Mouse (Mus musculus) kidney, embryonic 15.5 days (tissue): ENCODE data around the gene Gatd1. TPM values are rescaled to one million over a fixed set of nuclear protein-coding genes. Genes with fewer than 3 reads are reported as not detected.
A peak's percentile ranks its signal among the peaks of the same experiment; 100 is the strongest.

Experiments used
- ATAC-seq: fragments of 200-750 bp; cut with Nextera tagmentation; replicated peaks from 2 replicates; pipeline ENCODE4 v1.8.0; 2017; ENCODE audit warnings: moderate TSS enrichment; ENCODE audit not compliant: low FRiP score
- H3K27ac ChIP-seq: fragments of 300-500 bp; sonication (generic); 2 replicates; pipeline ENCODE4 v1.5.1; 2015; ENCODE audit warnings: mild to moderate bottlenecking, inconsistent platforms
- H3K27me3 ChIP-seq: fragments of 300-500 bp; sonication (generic); 2 replicates; pipeline ENCODE4 v1.6.1; 2015; ENCODE audit warnings: inconsistent platforms
- H3K36me3 ChIP-seq: fragments of 300-500 bp; sonication (generic); 2 replicates; pipeline ENCODE4 v1.6.1; 2015; ENCODE audit warnings: inconsistent platforms
- H3K4me1 ChIP-seq: fragments of 300-500 bp; sonication (generic); 2 replicates; pipeline ENCODE4 v1.6.1; 2015; ENCODE audit warnings: inconsistent platforms
- H3K4me2 ChIP-seq: fragments of 300-500 bp; sonication (generic); 2 replicates; pipeline ENCODE4 v1.6.1; 2015; ENCODE audit warnings: moderate library complexity, mild to moderate bottlenecking, inconsistent platforms
- H3K4me3 ChIP-seq: fragments of 300-500 bp; sonication (generic); replicated peaks from 2 replicates; pipeline ENCODE4 v1.5.1; 2015; ENCODE audit warnings: mild to moderate bottlenecking, inconsistent platforms
- H3K9ac ChIP-seq: fragments of 300-500 bp; sonication (generic); 2 replicates; pipeline ENCODE4 v1.6.1; 2015; ENCODE audit warnings: mild to moderate bottlenecking, inconsistent platforms
- H3K9me3 ChIP-seq: fragments of 300-500 bp; sonication (generic); replicated peaks from 2 replicates; pipeline ENCODE4 v1.6.1; 2016; ENCODE audit warnings: inconsistent platforms
- WGBS: fragments of 180-500 bp; shearing (Covaris S2); methylation state at CpG from one replicate; pipeline ENCODE4 v1.1.7; 2015; ENCODE audit warnings: mixed read lengths; 5-methylcytosine and 5-hydroxymethylcytosine counted together
- polyA plus RNA-seq: library from polyadenylated mRNA; unstranded; fragments of >200 nt; fragmentation: Nextera tagmentation; extraction: Ambion mirVana; gene quantifications from 2 replicates; pipeline ENCODE4 v1.2.1, GENCODE M21; 2015

The Gatd1 gene
- polyA plus RNA-seq, 1 experiment from 2014 or later = 61.8 TPM

DNA sequence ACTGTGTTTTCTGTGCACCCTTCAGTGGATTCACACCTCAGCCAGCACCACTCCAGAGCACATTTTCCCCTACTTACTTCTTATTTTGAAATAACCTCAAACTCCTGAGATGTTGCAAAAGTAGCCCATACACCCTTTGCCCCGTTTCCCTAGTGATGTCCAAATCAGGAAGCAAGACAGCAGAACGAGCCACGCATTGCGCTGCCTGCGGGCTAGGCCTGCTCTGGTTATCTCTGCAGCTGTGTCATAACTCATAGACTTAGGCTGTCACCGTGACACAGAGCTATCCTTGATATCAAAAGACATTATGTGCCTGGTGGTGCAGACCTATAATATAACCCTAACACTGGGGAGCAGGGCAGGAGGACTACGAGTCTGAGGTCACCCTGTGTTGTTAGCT lies 19.8 kb downstream of the Gatd1 start:
- no peak for ATAC-seq
- Histone ChIP-seq H3K9ac (no peak overlapping the region), H3K27ac (no peak overlapping the region), H3K9me3 (no peaks in the 10 kb centered on the region), H3K4me3 (no peak overlapping the region), H3K4me2 (no peak overlapping the region), H3K27me3 (0 out of 2 replicates have a peak, but pooled peaks cover 3% of the 10 kb centered on the region), H3K4me1 (peaks cover 22% of the 10 kb centered on the region), H3K36me3 (peaks cover 33% of the 10 kb centered on the region)
- 85% methylated on average over 7 of the region's 7 CpGs for WGBS

GRCm38 (mm10) chr7:141392552-141393222 lies 21.2 kb downstream of the Gatd1 start:
- H3K9me3 ChIP-seq = no peaks in the 10 kb centered on the region
- H3K4me3 ChIP-seq = peak overlapping the region; percentile 78
- peak overlapping the region; percentile 94 for H3K4me2 ChIP-seq
- H3K27me3 ChIP-seq = 0 out of 2 replicates have a peak, but pooled peaks cover 5% of the 10 kb centered on the region
- WGBS = 35% methylated on average over 9 of the region's 9 CpGs
- ATAC-seq = no peak
- H3K9ac ChIP-seq = peak overlapping the region; percentile 56
- H3K36me3 ChIP-seq = peaks cover 19% of the 10 kb centered on the region
- H3K27ac ChIP-seq = peak overlapping the region; percentile 89
- H3K4me1 ChIP-seq = peaks cover 22% of the 10 kb centered on the region

- Histone ChIP-seq H3K9me3 (no peaks in the 10 kb centered on the region), H3K9ac (peak within 1 kb of the TSS; percentile 64), H3K4me2 (peak within 1 kb of the TSS; percentile 94), H3K27me3 (0 out of 2 replicates have a peak, but pooled peaks cover 5% of the 10 kb centered on the region), H3K4me3 (peak within 1 kb of the TSS; percentile 78), H3K27ac (peak within 1 kb of the TSS; percentile 89), H3K36me3 (peaks cover 13% of the 10 kb centered on the region), H3K4me1 (peaks cover 22% of the 10 kb centered on the region)
- WGBS = under 1% methylated on average over 57 of the region's 57 CpGs
- peak; percentile 95 for ATAC-seq
Measured at GRCm38 (mm10) chr7:141391625-141392551, 22.0 kb downstream of the Gatd1 start, which contains the start of gene Taldo1. Taldo1 (plus strand) TSS chr7:141392199.

GRCm38 (mm10) chr7:141390326-141391259 lies 23.3 kb downstream of the Gatd1 start:
- Histone ChIP-seq H3K4me3 (no peak overlapping the region), H3K27me3 (0 out of 2 replicates have a peak, but pooled peaks cover 5% of the 10 kb centered on the region), H3K4me1 (peaks cover 22% of the 10 kb centered on the region), H3K36me3 (peaks cover under 1% of the 10 kb centered on the region; the same call in 1 of the 2 replicates), H3K4me2 (peak overlapping the region; percentile 94), H3K27ac (no peak overlapping the region), H3K9ac (no peak overlapping the region), H3K9me3 (no peaks in the 10 kb centered on the region)
- no peak for ATAC-seq
- 53% methylated on average over 9 of the region's 9 CpGs for WGBS

GRCm38 (mm10) chr7:141388487-141389109 lies 25.3 kb downstream of the Gatd1 start:
- H3K9me3 ChIP-seq = no peaks in the 10 kb centered on the region
- H3K4me3 ChIP-seq = no peak overlapping the region
- no peak for ATAC-seq
- 40% methylated on average over 3 of the region's 3 CpGs for WGBS
- H3K4me2 ChIP-seq = no peak overlapping the region
- H3K27ac ChIP-seq = no peak overlapping the region
- H3K9ac ChIP-seq = no peak overlapping the region
- peaks cover 19% of the 10 kb centered on the region for H3K4me1 ChIP-seq
- H3K36me3 ChIP-seq = no peaks in the 10 kb centered on the region
- H3K27me3 ChIP-seq = 0 out of 2 replicates have a peak, but pooled peaks cover 9% of the 10 kb centered on the region

GRCm38 (mm10) chr7:141387807-141388486 lies 26.0 kb downstream of the Gatd1 start:
- no peak for ATAC-seq
- Histone ChIP-seq H3K4me2 (no peak overlapping the region), H3K36me3 (no peaks in the 10 kb centered on the region), H3K4me1 (peaks cover 16% of the 10 kb centered on the region), H3K9ac (no peak overlapping the region), H3K9me3 (no peaks in the 10 kb centered on the region), H3K27ac (no peak overlapping the region), H3K27me3 (0 out of 2 replicates have a peak, but pooled peaks cover 9% of the 10 kb centered on the region), H3K4me3 (no peak overlapping the region)
- 43% methylated on average over 2 of the region's 2 CpGs for whole genome bisulfite sequencing

GRCm38 (mm10) chr7:141381068-141381835 lies 32.7 kb downstream of the Gatd1 start:
- H3K4me1 ChIP-seq = no peaks in the 10 kb centered on the region
- no peak overlapping the region for H3K9ac ChIP-seq
- H3K4me2 ChIP-seq = no peak overlapping the region
- no peaks in the 10 kb centered on the region for H3K36me3 ChIP-seq
- 78% methylated on average over 4 of the region's 4 CpGs for WGBS
- no peak overlapping the region for H3K4me3 ChIP-seq
- ATAC-seq = no peak
- no peaks in the 10 kb centered on the region for H3K9me3 ChIP-seq
- H3K27ac ChIP-seq = no peak overlapping the region
- 0 out of 2 replicates have a peak, but pooled peaks cover 4% of the 10 kb centered on the region for H3K27me3 ChIP-seq

DNA sequence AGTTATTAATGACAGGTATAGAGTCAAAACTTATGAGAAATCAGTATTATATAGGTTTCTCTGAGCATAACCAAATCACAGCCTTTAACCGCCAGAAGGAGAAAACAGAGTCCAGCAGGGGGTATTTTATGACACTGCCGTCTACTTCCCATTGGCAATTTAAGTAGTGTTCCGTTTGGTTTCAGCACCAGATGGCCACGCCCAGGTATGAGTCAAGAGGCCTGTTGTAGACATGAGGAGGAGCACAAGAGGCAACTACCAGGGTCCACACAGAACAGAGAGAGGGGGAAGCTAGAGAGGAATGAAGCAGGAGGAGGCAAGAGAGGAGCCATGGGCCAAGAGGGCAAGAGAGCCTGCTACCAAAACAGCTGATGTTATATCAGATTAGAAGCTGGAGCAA lies 34.4 kb downstream of the Gatd1 start:
- ATAC-seq = no peak
- H3K9ac ChIP-seq = no peak overlapping the region
- no peak overlapping the region for H3K4me2 ChIP-seq
- H3K4me1 ChIP-seq = no peaks in the 10 kb centered on the region
- H3K27me3 ChIP-seq = 0 out of 2 replicates have a peak, but pooled peaks cover 4% of the 10 kb centered on the region
- WGBS = 39% methylated on average over 4 of the region's 4 CpGs
- H3K4me3 ChIP-seq = no peak overlapping the region
- H3K9me3 ChIP-seq = no peaks in the 10 kb centered on the region
- no peak overlapping the region for H3K27ac ChIP-seq
- H3K36me3 ChIP-seq = no peaks in the 10 kb centered on the region

DNA sequence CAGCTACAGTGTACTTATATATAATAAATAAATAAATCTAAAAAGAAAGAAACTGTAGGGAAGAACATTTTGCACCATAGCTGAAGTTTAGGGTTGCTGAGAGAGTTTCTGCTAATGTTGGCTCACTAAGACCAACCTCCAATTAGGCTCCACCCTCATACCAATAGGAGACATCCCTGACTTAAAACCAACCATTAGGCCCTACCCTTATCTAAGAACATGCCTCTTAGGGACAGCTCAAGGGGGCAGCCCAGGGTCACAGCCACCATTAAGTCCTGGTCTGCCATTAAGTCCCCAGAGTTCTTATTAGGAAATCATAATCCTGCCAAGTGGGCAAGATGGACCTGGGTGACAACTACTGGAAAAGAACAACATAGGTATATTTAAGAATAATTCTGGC lies 39.5 kb downstream of the Gatd1 start:
- H3K9me3 ChIP-seq = no peaks in the 10 kb centered on the region
- no peak overlapping the region for H3K9ac ChIP-seq
- no peak for ATAC-seq
- 0 out of 2 replicates have a peak, but pooled peaks cover 6% of the 10 kb centered on the region for H3K4me1 ChIP-seq
- no peak overlapping the region for H3K4me2 ChIP-seq
- H3K4me3 ChIP-seq = no peak overlapping the region
- H3K36me3 ChIP-seq = no peaks in the 10 kb centered on the region
- H3K27ac ChIP-seq = no peak overlapping the region
- no peaks in the 10 kb centered on the region for H3K27me3 ChIP-seq

- Histone ChIP-seq H3K9ac (no peak overlapping the region), H3K27ac (no peak overlapping the region), H3K4me1 (0 out of 2 replicates have a peak, but pooled peaks cover 6% of the 10 kb centered on the region), H3K4me2 (no peak overlapping the region), H3K4me3 (no peak overlapping the region), H3K36me3 (no peaks in the 10 kb centered on the region), H3K27me3 (no peaks in the 10 kb centered on the region), H3K9me3 (no peaks in the 10 kb centered on the region)
- no peak for ATAC-seq
- WGBS = 62% methylated on average over 6 of the region's 6 CpGs
Measured at GRCm38 (mm10) chr7:141373611-141374010, 40.3 kb downstream of the Gatd1 start.
